Mouse (Mus musculus) brain, embryonic 14.5 days (tissue): ENCODE measurements around the gene Cyth1.

Experiments used
- CTCF ChIP-seq: fragments of 200-500 bp; IDR thresholded peaks from 2 replicates; pipeline ENCODE4 v1.5.1; 2012; ENCODE audit warnings: inconsistent platforms, mild to moderate bottlenecking, moderate library complexity, borderline replicate concordance; ENCODE audit not compliant: insufficient read depth, insufficient read length; ENCODE audit errors: extremely low read depth
- POLR2A ChIP-seq: fragments of 200-500 bp; IDR thresholded peaks from 2 replicates; pipeline ENCODE4 v1.6.1; 2012; ENCODE audit warnings: mild to moderate bottlenecking, inconsistent platforms, borderline replicate concordance; ENCODE audit not compliant: poor library complexity, insufficient read depth, insufficient read length, severe bottlenecking; ENCODE audit errors: extremely low read depth

- no peak for TF ChIP-seq POLR2A
- TF ChIP-seq CTCF = no peak
These were observed 83.8 kb downstream of the Cyth1 start for GRCm38 (mm10) chr11:118164566-118164965.
